8 mouse cellular contexts compared by ENCODE assay signal in genomic region chr10:128744211-128744610, GRCm38 (mm10). TPM values are rescaled to one million over a fixed set of nuclear protein-coding genes. Genes with fewer than 3 reads are reported as not detected.
DNase-seq lines count a peak whose midpoint lies in the region; ATAC-seq and TF ChIP-seq lines count a peak whose summit lies in the region.

No protein-coding gene starts in this region.

- peaks cover 3% of the 10 kb centered on the region; the same call in 1 of the 2 replicates for H3K4me1 ChIP-seq in cortical plate, adult 2 months (ENCODE audit: control insufficient read depth, insufficient read depth, low read length)
- H3K4me1 ChIP-seq in hindbrain, postnatal 0 days (ENCODE audit: insufficient read depth, low read length) = peaks cover 20% of the 10 kb centered on the region
- H3K4me1 ChIP-seq in midbrain, embryonic 10.5 days = peaks cover 37% of the 10 kb centered on the region

- peak overlapping the region; percentile 89 for H3K4me3 ChIP-seq in layer of hippocampus, adult 2 months
- H3K4me3 ChIP-seq in cortical plate, adult 2 months (ENCODE audit: insufficient read depth, low read length) = peak overlapping the region; percentile 81
- H3K4me3 ChIP-seq in hindbrain, postnatal 0 days (ENCODE audit: low read length) = peak overlapping the region; percentile 70
- H3K4me3 ChIP-seq in midbrain, embryonic 10.5 days = peak overlapping the region; percentile 72

- DNase-seq in layer of hippocampus, adult 2 months (ENCODE audit: low spot score in 2 of 2) = no peak
- DNase-seq in layer of hippocampus, adult 9-10 months (ENCODE audit: low spot score) = no peak
- DNase-seq in hindbrain, postnatal 0 days (ENCODE audit: low spot score) = no peak
- DNase-seq in midbrain, embryonic 10.5 days (ENCODE audit: low spot score) = no peak
- no peak for DNase-seq in urinary bladder, postnatal 25 days (ENCODE audit: low spot score)
- no peak for DNase-seq in frontal cortex, postnatal 10 days (ENCODE audit: low spot score in 2 of 2)
- no peak for DNase-seq in left cerebral cortex, postnatal 36 days (ENCODE audit: low spot score in 2 of 2)

- TF ChIP-seq POLR2A in cortical plate, adult 2 months (IDR thresholded peaks at IDR 0.05; ENCODE audit: extremely low read depth, insufficient read depth, low read length) = no peak

- H3K4me2 ChIP-seq in hindbrain, postnatal 0 days (ENCODE audit: low read depth, low read length) = peak overlapping the region; percentile 97

- H3K9ac ChIP-seq in hindbrain, postnatal 0 days (replicated peaks; ENCODE audit: low read length) = peak overlapping the region; percentile 67

- H3K9me3 ChIP-seq in hindbrain, postnatal 0 days (ENCODE audit: low read length) = no peaks in the 10 kb centered on the region
- H3K9me3 ChIP-seq in midbrain, embryonic 10.5 days (replicated peaks) = no peaks in the 10 kb centered on the region

- no peak for TF ChIP-seq CTCF in layer of hippocampus, adult 2 months (conservative IDR thresholded peaks at IDR 0.05)
- no peak for TF ChIP-seq CTCF in cortical plate, adult 2 months (IDR thresholded peaks at IDR 0.05; ENCODE audit: extremely low read depth, insufficient read depth, low read length)
- no peak for TF ChIP-seq CTCF in hindbrain, postnatal 0 days (IDR thresholded peaks at IDR 0.05; ENCODE audit: low read depth)

- no peaks in the 10 kb centered on the region for H3K36me3 ChIP-seq in hindbrain, postnatal 0 days (ENCODE audit: insufficient read depth, low read length)
- no peaks in the 10 kb centered on the region for H3K36me3 ChIP-seq in midbrain, embryonic 10.5 days

- peak overlapping the region; percentile 85 for H3K27ac ChIP-seq in layer of hippocampus, adult 2 months
- no peak overlapping the region for H3K27ac ChIP-seq in cortical plate, adult 2 months (ENCODE audit: insufficient read depth, low read length)
- H3K27ac ChIP-seq in hindbrain, postnatal 0 days = no peak overlapping the region
- peak overlapping the region; percentile 75 for H3K27ac ChIP-seq in midbrain, embryonic 10.5 days (replicated peaks)

- intact Hi-C loops in left cerebral cortex, postnatal 36 days (cut with DNase I) = no loop called here

- no peaks in the 10 kb centered on the region; the same call in 1 of the 2 replicates for H3K27me3 ChIP-seq in hindbrain, postnatal 0 days (ENCODE audit: insufficient read depth, low read length)
- H3K27me3 ChIP-seq in midbrain, embryonic 10.5 days (ENCODE audit: low read depth, poor library complexity, severe bottlenecking) = peaks cover 57% of the 10 kb centered on the region

- WGBS in hindbrain, postnatal 0 days = 22% methylated on average over 8 of the region's 8 CpGs
- WGBS in midbrain, embryonic 10.5 days = 13% methylated on average over 8 of the region's 8 CpGs

- ATAC-seq in hindbrain, postnatal 0 days = no peak

RNA-seq across cellular contexts. Expression of gene Dgka, which starts 0.4 kb away (rescaled TPM):
- 10 to 100 TPM; 11.4 to 11.5 TPM for total RNA-seq in layer of hippocampus, adult 2 months (2021)
- polyA plus RNA-seq in cortical plate, adult 2 months (2012; rRNA removed) = 13.2 and 15.5 TPM in 2 replicates
- total RNA-seq in hindbrain, postnatal 0 days (2014; rRNA removed) = 6.2 and 6.6 TPM in 2 replicates
- 6.2 and 6.7 TPM in 2 replicates for polyA plus RNA-seq in hindbrain, postnatal 0 days (2015; fragmentation: Nextera tagmentation; extraction: Ambion mirVana)
- polyA plus RNA-seq in midbrain, embryonic 10.5 days (2016; fragmentation: Nextera tagmentation; extraction: Ambion mirVana) = 3.7 and 4.7 TPM in 2 replicates
- total RNA-seq in left cerebral cortex, postnatal 36 days (2021) = 1 to 10 TPM; 5.6 to 7.8 TPM

RNA-seq across cellular contexts. Expression of gene Pym1, which starts 3.5 kb away (rescaled TPM):
- 10 to 100 TPM; 22.0 to 30.6 TPM for total RNA-seq in layer of hippocampus, adult 2 months (2021)
- polyA plus RNA-seq in cortical plate, adult 2 months (2012; rRNA removed) = 39.4 and 41.1 TPM in 2 replicates
- 45.6 and 47.4 TPM in 2 replicates for total RNA-seq in hindbrain, postnatal 0 days (2014; rRNA removed)
- polyA plus RNA-seq in hindbrain, postnatal 0 days (2015; fragmentation: Nextera tagmentation; extraction: Ambion mirVana) = 51.0 and 51.5 TPM in 2 replicates
- 56.6 and 59.1 TPM in 2 replicates for polyA plus RNA-seq in midbrain, embryonic 10.5 days (2016; fragmentation: Nextera tagmentation; extraction: Ambion mirVana)
- 10 to 100 TPM; 27.7 to 31.8 TPM for total RNA-seq in left cerebral cortex, postnatal 36 days (2021)

RNA-seq across cellular contexts. Expression of gene Cdk2, which starts 39.4 kb away (rescaled TPM):
- total RNA-seq in layer of hippocampus, adult 2 months (2021) = 1 to 10 TPM; 2.0 to 3.0 TPM
- 4.5 and 4.6 TPM in 2 replicates for polyA plus RNA-seq in cortical plate, adult 2 months (2012; rRNA removed)
- 17.5 and 21.2 TPM in 2 replicates for total RNA-seq in hindbrain, postnatal 0 days (2014; rRNA removed)
- polyA plus RNA-seq in hindbrain, postnatal 0 days (2015; fragmentation: Nextera tagmentation; extraction: Ambion mirVana) = 16.6 and 17.7 TPM in 2 replicates
- polyA plus RNA-seq in midbrain, embryonic 10.5 days (2016; fragmentation: Nextera tagmentation; extraction: Ambion mirVana) = 107 and 110 TPM in 2 replicates
- 1 to 10 TPM; 2.1 to 2.6 TPM for total RNA-seq in left cerebral cortex, postnatal 36 days (2021)

RNA-seq across cellular contexts. Expression of gene Pmel, which starts 40.2 kb away (rescaled TPM):
- under 1 TPM; 0.33 to 0.34 TPM for total RNA-seq in layer of hippocampus, adult 2 months (2021)
- polyA plus RNA-seq in cortical plate, adult 2 months (2012; rRNA removed) = 0.61 and 0.66 TPM in 2 replicates
- total RNA-seq in hindbrain, postnatal 0 days (2014; rRNA removed) = 0.63 and 1.0 TPM in 2 replicates
- 1.0 and 1.4 TPM in 2 replicates for polyA plus RNA-seq in hindbrain, postnatal 0 days (2015; fragmentation: Nextera tagmentation; extraction: Ambion mirVana)
- polyA plus RNA-seq in midbrain, embryonic 10.5 days (2016; fragmentation: Nextera tagmentation; extraction: Ambion mirVana) = 3.9 and 6.7 TPM in 2 replicates
- total RNA-seq in left cerebral cortex, postnatal 36 days (2021) = under 1 TPM; 0.48 to 0.79 TPM

RNA-seq across cellular contexts. Expression of gene Mmp19, which starts 46.5 kb away (rescaled TPM):
- total RNA-seq in layer of hippocampus, adult 2 months (2021) = under 1 TPM; 0.61 to 0.84 TPM
- polyA plus RNA-seq in cortical plate, adult 2 months (2012; rRNA removed) = 0.38 and 0.57 TPM in 2 replicates
- total RNA-seq in hindbrain, postnatal 0 days (2014; rRNA removed) = 0.52 and 2.8 TPM in 2 replicates
- polyA plus RNA-seq in hindbrain, postnatal 0 days (2015; fragmentation: Nextera tagmentation; extraction: Ambion mirVana) = 0.59 and 0.61 TPM in 2 replicates
- polyA plus RNA-seq in midbrain, embryonic 10.5 days (2016; fragmentation: Nextera tagmentation; extraction: Ambion mirVana) = 0.44 and 0.66 TPM in 2 replicates
- total RNA-seq in left cerebral cortex, postnatal 36 days (2021) = under 1 TPM; 0.50 to 0.76 TPM

Comparison
In these comparisons a context has a peak if more than half of its experiments do, and no peak if none do; other contexts are left out.
1. H3K27ac ChIP-seq: peak in layer of hippocampus, adult 2 months (single experiment) and midbrain, embryonic 10.5 days (single experiment); none in cortical plate, adult 2 months (single experiment) and hindbrain, postnatal 0 days (single experiment).
2. Peak in every context shown above with its lines, with median percentiles within 50 percentile points of each other: H3K4me3 ChIP-seq.